Mouse (Mus musculus): ENCODE measurements around the gene Arhgef10l. TPM values are rescaled to one million over a fixed set of nuclear protein-coding genes. Genes with fewer than 3 reads are reported as not detected.
A peak's percentile ranks its signal among the peaks of the same experiment; 100 is the strongest.

Gene Arhgef10l
- total RNA-seq, 1 experiment from 2014 or later = 5.4 TPM

DNA sequence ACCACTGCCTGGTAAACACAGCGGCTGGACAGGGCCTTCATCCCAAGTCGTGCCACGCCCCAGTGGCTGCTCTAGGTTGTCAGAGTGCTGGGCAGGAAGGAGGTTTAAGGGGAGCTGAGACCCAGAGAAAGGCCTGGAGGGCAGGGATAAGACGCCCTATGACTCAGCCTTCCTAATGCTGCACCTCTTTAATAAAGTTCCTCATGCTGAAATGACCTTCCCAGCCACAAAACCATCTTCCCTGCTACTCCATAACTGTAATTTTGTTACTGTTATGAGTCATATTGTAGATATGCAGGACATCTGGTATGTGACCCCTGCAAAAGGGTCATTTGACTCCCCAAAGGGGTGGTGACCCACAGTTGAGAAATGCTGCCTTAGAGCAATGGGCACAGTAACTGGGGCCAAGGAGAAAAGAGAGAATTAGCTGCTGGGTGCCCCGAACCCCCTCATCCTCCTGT is 128.2 kb downstream of the Arhgef10l start:
- no peak for ATAC-seq (replicated peaks in 1 of 2; ENCODE audit: insufficient read depth in 1 of 2, low FRiP score in 2 of 2, low TSS enrichment in 1 of 2, low read depth in 1 of 2, poor library complexity in 2 of 2, severe bottlenecking in 2 of 2)

DNA sequence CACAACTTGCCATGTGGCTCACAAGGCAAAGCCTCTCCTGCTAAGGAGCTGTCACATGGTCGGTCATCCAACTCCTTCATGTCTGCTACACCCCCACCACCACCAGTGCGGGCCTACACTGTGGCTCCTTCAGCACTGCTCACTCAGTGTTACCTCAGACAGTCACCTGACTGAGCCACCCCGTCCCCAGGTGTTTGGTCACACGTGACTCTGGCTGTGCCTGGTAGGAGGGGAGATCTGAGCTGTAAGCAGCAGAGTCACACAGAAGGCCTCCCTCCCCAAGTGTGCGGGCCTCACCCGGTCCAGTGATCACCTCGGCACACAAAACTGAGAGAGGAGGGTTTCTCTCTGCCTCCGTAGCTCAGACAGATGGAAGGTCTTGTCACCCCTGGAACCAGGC is 130.5 kb downstream of the Arhgef10l start:
- ATAC-seq (replicated peaks in 1 of 2; ENCODE audit: insufficient read depth in 1 of 2, low FRiP score in 2 of 2, low TSS enrichment in 1 of 2, low read depth in 1 of 2, poor library complexity in 2 of 2, severe bottlenecking in 2 of 2) = no peak

DNA sequence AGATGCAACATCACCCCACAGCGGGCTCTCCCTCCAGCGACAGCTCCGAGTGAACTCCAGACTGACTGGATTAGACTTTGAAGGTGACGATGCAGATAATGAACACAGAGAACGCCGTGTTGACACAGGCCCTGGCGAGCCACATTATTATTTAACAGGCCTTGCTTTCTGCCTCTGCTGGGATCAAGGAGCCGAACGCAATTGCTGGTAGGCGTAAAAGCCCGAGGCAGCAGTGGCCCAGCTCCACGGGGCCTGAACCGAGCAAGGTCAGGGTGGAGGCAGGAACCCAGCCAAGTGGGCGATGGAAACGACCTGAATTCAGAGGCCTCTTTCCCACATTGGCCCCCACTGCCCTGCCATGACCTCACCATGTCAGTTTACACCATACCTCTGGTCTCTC is 133.5 kb downstream of the Arhgef10l start:
- ATAC-seq (replicated peaks in 1 of 2; ENCODE audit: insufficient read depth in 1 of 2, low FRiP score in 2 of 2, low TSS enrichment in 1 of 2, low read depth in 1 of 2, poor library complexity in 2 of 2, severe bottlenecking in 2 of 2) = no peak

DNA sequence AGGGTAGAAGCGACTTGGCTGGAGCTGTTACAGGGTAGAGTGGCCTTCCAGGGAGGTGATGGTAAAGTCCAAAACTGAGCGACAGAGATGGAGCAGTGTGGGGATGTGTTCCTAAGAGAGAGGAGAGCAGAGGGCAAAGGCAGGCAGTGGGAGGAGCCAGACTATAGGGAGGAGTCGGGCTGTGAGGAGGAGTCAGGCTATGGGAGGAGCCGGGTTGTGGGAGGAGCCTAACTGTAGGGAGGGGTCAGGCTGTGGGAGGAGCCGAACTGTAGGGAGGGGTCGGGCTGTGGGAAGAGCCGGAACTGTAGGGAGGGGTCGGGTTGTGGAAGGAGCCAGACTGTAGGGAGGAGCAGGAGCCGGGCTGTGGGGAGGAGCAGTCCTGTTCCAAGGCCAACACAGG is 134.8 kb downstream of the Arhgef10l start:
- ATAC-seq (replicated peaks in 1 of 2; ENCODE audit: insufficient read depth in 1 of 2, low FRiP score in 2 of 2, low TSS enrichment in 1 of 2, low read depth in 1 of 2, poor library complexity in 2 of 2, severe bottlenecking in 2 of 2) = no peak

DNA sequence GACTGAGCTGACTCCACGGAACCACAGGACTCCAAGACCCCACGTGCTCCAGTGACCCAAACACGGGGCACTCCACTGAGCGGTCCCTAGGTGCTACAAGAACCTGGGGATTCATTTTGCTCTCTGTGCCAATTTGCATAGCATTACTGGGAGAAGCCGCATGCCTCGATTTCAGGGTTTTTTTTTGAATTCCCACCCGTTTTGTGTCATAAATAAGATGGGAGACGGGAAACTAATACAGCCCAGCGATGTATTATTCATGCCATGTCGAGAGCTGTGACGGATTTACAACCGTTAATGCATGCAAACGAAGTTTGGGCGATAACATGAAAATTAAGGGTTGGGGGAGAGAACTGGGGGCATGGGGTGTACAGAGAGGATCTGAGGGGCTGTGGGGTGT is 136.1 kb downstream of the Arhgef10l start:
- ATAC-seq (replicated peaks in 1 of 2; ENCODE audit: insufficient read depth in 1 of 2, low FRiP score in 2 of 2, low TSS enrichment in 1 of 2, low read depth in 1 of 2, poor library complexity in 2 of 2, severe bottlenecking in 2 of 2) = no peak

DNA sequence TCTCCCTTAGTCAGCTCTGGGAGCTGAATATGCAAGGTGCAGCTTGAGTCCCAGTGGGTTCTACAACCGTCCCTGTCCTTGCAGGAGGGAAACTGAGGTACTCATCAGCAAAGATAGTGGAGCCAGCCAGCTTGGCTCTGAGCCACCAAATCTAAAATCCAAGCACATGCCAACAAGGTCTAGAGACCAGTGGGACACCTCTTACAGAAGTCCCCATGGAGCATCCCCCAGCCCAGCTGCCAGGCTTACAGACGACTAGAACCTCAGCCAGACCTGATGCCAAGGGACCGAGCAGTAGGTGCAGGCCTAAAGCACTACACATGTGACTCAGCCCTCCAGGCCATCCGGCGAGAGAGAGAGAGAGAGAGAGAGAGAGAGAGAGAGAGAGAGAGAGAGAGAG is 137.4 kb downstream of the Arhgef10l start:
- no peak for ATAC-seq (replicated peaks in 1 of 2; ENCODE audit: insufficient read depth in 1 of 2, low FRiP score in 2 of 2, low TSS enrichment in 1 of 2, low read depth in 1 of 2, poor library complexity in 2 of 2, severe bottlenecking in 2 of 2)

DNA sequence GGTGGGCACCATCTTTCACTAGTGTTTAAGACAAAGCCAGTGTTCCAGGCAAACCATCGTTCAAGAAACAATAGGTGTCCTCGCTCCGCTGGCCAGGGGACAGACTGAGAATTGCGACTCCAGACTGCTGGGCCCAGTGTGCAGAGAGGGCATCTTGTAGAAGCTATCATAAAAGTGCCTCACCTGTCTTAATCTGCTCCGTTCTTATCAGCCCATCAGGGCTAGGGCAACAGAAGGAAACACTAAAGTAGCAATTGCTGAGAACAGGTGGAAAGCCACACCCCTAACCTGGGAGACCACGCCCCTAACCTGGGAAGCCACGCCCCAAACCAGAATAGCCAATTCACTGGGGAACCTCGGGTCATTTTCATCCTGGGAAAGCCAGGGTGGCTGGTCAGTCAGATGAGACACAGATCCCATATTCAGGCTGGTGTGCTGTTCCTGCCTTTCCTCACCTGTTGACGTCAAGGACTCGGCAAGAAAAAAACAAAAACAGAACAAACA is 140.1 kb downstream of the Arhgef10l start:
- no peak for ATAC-seq (replicated peaks in 1 of 2; ENCODE audit: insufficient read depth in 1 of 2, low FRiP score in 2 of 2, low TSS enrichment in 1 of 2, low read depth in 1 of 2, poor library complexity in 2 of 2, severe bottlenecking in 2 of 2)

DNA sequence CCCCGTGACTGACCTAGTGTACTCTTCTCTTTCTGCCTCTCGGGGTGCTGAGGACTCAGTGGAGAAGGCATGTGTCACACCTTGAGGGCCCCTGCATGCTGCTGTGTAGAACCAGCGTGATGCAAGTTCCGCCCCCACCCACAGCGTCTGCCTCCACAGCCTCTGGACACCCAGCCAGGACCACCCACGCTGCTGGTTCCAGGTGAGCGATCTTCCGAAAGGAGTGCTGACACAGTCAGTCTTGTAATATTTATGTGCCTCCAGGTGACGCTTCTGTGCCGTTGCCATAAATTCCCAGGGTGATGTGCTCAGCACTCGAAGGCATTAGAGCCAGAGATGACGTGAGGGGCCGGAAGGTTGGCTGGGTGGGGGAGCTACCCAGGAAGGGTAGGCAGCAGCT is 140.9 kb downstream of the Arhgef10l start:
- ATAC-seq (replicated peaks in 1 of 2; ENCODE audit: insufficient read depth in 1 of 2, low FRiP score in 2 of 2, low TSS enrichment in 1 of 2, low read depth in 1 of 2, poor library complexity in 2 of 2, severe bottlenecking in 2 of 2) = no peak

DNA sequence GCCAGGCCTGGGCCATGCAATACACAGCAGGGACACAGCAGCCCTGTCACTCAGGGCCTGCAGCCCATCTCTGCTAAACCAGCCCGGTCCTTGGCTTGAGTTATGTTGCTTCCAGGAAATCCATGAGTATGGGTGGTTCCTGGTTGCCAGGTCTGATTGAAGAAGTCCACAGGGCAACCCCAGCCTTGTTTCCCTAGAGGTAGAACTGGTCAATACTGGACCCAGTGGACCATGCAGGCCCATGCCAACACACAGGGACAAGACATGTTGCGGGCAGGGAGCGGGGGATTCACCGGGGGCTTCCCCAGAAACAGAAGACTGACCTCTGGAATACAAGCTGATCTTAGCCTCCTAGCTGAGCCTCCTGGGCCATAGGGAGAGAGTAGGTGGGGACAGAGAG is 142.9 kb downstream of the Arhgef10l start:
- no peak for ATAC-seq (replicated peaks in 1 of 2; ENCODE audit: insufficient read depth in 1 of 2, low FRiP score in 2 of 2, low TSS enrichment in 1 of 2, low read depth in 1 of 2, poor library complexity in 2 of 2, severe bottlenecking in 2 of 2)

DNA sequence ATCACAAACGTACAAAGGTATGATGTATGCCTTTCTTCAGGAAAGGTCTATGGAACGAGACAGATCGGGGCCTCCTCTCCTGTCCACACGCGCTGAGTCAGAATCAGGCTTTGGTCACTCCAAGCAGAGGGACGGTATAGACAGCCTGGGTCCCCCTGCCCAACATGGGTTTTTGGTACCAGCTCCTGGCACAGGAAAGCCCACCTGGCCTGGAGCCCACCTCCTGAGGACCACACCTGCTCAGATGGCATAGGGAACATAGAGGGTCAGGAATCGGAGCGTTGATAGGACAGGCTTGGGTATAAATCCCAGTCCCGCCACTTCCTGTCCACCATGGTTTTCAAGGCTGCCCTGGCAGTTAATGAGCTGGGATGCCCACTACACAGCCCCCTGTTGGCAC is 145.1 kb downstream of the Arhgef10l start:
- no peak for ATAC-seq (replicated peaks in 1 of 2; ENCODE audit: insufficient read depth in 1 of 2, low FRiP score in 2 of 2, low TSS enrichment in 1 of 2, low read depth in 1 of 2, poor library complexity in 2 of 2, severe bottlenecking in 2 of 2)

DNA sequence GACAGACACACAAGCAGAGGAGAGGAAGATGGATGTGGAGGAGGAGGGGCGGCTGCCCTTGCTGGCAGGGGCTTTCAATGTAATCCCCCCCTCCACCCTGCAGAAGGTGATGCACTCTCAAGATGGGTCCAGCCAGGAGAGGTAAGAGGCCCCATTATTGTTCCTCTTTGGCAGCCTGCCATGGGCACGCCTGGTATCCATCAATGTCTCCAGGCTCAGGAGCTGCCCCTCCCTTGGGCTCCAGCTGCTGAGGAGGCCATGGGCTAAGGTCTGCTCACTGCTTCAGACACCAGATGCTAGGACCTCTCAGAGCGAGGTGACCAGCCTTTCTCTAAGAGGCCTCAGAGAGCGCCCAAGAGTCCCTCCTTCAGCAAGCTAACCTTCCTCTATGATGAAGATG is 152.0 kb downstream of the Arhgef10l start:
- 0 out of 4 replicates have a peak, but pooled peaks of 1 of the 2 experiments have one; percentile 17 for ATAC-seq (replicated peaks in 1 of 2; ENCODE audit: insufficient read depth in 1 of 2, low FRiP score in 2 of 2, low TSS enrichment in 1 of 2, low read depth in 1 of 2, poor library complexity in 2 of 2, severe bottlenecking in 2 of 2)

DNA sequence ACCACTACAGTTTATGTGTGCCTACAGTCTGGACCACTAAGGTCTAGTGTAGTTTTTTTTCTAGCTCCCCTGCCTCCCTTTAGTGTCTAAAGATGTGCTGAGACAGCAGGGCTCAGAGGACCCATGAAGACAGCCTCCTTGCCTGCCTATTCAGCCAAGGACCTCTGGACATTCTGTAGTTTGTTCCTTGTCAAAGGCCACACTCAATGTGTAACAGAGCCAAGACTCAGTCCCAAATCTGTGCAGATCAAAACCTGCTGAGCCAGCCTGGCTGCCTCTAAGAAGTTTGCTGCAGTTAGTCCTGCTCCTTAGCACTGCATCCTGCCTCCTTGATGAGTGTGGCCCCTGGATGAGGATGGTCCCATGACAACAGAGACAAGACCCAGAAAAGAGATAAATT is 156.0 kb downstream of the Arhgef10l start:
- no peak for ATAC-seq (replicated peaks in 1 of 2; ENCODE audit: insufficient read depth in 1 of 2, low FRiP score in 2 of 2, low TSS enrichment in 1 of 2, low read depth in 1 of 2, poor library complexity in 2 of 2, severe bottlenecking in 2 of 2)

DNA sequence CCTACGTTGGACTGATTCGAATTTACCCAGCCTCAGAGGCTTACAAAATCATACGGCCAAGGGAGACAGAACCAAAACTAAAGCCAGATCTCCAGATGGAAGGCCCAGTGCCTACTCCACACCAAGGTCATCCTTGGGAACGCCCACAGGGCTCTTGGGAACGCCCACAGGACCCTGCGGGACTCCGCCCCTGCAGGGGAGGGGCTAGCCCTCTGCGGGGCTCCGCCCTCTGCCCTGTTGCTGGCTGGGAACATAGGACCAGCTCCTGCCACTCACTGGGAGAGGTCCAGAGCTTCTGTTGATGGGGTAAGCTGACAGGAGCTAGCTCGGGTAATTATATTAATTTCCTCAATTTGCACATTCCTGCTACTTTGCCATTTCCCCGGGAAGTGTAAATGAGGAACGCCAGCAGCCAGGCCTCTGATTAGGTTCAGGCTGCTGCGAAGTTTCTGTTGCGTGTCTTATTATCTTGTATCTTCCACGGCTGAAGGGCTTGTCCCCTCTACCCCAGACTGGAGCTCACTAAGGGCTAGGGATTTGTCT is 158.6 kb downstream of the Arhgef10l start:
- ATAC-seq (replicated peaks in 1 of 2; ENCODE audit: insufficient read depth in 1 of 2, low FRiP score in 2 of 2, low TSS enrichment in 1 of 2, low read depth in 1 of 2, poor library complexity in 2 of 2, severe bottlenecking in 2 of 2) = no peak

DNA sequence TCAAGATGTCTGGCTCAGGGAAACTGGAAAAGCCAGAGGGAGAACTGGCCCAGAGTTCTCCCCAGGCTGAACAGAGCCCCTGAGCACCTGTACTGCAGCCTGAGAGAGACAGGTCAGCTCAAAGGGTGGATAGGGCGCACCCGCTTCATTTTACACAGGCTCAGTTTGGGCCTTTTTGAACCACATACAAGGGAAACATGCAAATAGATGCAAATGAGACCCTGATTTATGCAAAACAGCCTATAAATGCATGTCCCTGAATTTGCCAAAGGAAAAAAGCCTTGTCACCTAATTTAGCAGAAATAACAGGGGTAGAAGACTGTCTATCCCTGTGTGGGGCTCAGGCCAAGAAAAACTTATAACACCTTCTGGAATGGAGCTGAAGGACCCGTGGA is 160.2 kb downstream of the Arhgef10l start:
- ATAC-seq (replicated peaks in 1 of 2; ENCODE audit: insufficient read depth in 1 of 2, low FRiP score in 2 of 2, low TSS enrichment in 1 of 2, low read depth in 1 of 2, poor library complexity in 2 of 2, severe bottlenecking in 2 of 2) = no peak

DNA sequence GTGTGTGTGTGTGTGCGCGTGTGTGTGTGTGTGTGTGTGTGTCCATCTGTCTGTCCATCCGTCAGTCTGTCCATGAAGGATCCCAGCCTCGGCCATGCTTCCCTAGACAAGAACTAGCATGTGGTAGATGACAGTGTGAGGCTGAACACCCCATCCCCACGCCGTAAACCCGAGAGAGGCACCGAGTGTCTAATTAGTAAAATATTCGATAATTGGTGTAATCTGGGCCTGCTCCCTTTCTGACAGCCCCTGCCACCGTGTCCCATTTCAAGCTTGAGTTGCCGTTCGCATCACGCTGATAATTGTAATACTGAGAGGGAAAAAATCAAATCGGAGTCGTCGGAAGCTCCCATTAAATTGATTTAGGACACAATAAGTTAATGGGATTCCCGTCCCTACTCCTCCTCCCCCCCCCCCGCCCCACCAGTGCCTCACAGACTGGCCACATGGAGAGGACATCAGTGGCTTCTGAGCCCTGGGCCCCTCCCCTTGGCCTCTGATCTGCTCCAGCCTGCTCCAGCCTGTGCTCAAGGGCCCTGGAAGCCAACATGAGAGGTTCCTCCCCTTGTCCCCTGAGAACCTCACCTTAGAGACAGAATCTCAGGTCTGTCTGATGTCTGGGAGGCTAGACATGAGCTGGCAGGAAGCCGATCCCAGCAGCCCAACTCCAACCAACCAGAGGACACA is 160.7 kb downstream of the Arhgef10l start:
- no peak for ATAC-seq (replicated peaks in 1 of 2; ENCODE audit: insufficient read depth in 1 of 2, low FRiP score in 2 of 2, low TSS enrichment in 1 of 2, low read depth in 1 of 2, poor library complexity in 2 of 2, severe bottlenecking in 2 of 2)

DNA sequence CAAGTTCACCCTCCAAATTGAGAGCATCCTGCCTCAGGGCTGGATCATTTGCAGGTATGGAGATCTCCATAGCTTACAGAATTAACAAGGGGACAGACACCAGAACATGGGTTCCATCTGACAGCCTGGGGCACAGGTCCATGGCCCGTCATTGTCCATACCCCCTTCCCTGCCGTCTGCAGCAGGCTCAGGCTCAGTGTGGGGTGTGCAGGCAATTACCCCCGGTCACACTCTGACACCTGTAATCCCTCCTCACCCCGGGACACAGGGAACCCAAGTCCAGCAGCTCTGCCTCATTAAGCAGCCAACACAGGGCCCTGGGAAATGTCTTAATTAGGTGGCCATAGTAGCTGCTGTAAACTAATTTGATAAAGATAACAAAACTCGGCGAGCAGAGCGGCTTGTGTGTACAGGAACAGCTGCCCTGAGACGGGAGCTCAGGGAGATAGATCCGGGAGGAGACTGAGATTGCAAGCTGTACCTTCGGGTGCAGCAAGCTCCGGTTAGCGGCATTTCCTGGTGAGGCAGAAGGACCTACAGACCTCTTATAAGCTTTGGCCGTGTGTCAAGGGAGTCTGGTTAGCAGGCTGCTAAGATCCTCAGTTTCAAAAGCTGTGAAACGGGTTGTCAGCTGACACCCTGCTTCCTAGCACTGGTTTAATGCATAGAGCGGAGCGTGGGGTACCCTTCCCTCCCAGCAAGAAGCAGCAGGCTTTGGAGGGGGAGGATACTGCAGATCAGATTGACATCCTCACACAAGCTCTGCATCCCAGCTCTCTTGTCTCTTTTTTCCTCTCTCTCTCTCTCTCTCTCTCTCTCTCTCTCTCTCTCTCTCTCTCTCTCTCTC is 161.5 kb downstream of the Arhgef10l start:
- ATAC-seq (replicated peaks in 1 of 2; ENCODE audit: insufficient read depth in 1 of 2, low FRiP score in 2 of 2, low TSS enrichment in 1 of 2, low read depth in 1 of 2, poor library complexity in 2 of 2, severe bottlenecking in 2 of 2) = no peak

DNA sequence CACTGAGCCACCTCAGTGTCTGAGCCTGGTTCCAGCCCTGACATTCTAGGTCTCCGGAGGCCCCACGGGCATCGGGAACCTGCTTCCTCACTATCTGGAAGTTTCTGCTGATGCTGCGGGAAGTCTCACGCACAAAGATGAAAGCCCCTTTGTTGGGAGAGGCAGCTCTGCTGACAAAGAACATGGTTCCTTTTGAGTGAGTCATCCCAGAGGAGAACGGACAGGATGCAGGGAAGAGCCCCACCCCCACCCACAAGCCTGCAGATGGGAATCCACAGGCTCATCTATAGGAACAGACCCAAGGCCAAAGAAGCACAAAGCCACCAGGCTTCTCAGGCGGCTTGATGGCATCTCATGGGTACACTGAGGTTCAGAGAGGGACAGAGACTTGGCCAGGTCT is 165.0 kb downstream of the Arhgef10l start:
- no peak for ATAC-seq (replicated peaks in 1 of 2; ENCODE audit: insufficient read depth in 1 of 2, low FRiP score in 2 of 2, low TSS enrichment in 1 of 2, low read depth in 1 of 2, poor library complexity in 2 of 2, severe bottlenecking in 2 of 2)

DNA sequence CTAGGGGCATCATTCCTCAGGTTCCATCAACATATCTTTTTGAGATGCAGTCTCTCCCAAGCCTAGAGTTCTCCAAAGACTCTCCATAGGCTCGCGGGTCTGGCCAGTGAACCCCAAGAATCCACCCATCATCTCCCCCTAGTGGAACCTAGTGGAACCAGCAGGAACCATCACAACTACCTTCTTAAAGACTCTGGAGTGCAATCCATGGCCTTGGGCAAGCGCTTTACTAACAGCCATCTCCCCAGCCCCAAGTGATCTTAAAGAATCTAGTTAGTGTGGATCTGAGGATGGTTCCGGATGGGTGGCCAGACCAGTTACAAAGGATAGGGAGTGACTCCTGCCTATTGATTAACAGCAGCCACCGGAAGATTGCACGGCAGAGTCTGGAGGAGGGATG is 166.2 kb downstream of the Arhgef10l start:
- no peak for ATAC-seq (replicated peaks in 1 of 2; ENCODE audit: insufficient read depth in 1 of 2, low FRiP score in 2 of 2, low TSS enrichment in 1 of 2, low read depth in 1 of 2, poor library complexity in 2 of 2, severe bottlenecking in 2 of 2)
